Mouse (Mus musculus): ENCODE results near the gene Ankrd31. TPM values are rescaled to one million over a fixed set of nuclear protein-coding genes. Genes with fewer than 3 reads are reported as not detected.
"Not testable (repeated sequence)": the region's sequence is repeated elsewhere in the genome, so short reads cannot be mapped to it uniquely, and the experiment has no call there.

Ankrd31 gene
- polyA plus RNA-seq, 1 experiment = not detected

DNA sequence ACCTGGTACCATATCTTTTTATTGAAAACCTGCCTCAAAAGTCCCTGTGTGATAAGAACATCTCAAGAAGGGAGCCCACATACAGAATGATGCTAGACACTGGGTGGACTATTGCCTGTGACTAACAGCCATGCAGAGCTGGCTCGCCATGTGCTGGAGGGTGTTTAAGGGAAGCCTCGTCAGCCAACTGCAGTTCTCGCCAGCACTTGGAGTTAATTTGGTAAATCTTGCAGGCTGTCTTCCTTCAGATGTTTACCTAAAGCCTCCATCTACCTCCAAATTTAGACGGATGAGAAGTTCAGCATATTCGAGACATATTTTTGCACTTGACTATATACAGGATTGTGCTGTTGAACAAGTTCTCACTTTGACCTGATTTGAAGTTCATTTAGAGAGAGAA, 184.7 kb downstream of the Ankrd31 start:
- no peaks in the 10 kb centered on the region for H3K4me1 ChIP-seq (ENCODE audit: control insufficient read depth, insufficient read depth, low read length)
- 77% methylated on average over 5 of the region's 5 CpGs for WGBS
- TF ChIP-seq CTCF (IDR thresholded peaks at IDR 0.05; ENCODE audit: insufficient read depth, low read length) (no peak), POLR2A (IDR thresholded peaks at IDR 0.05; ENCODE audit: borderline replicate concordance, extremely low read depth, low read depth, low read length) (no peak)
- no peak for DNase-seq
- no peak overlapping the region for H3K4me3 ChIP-seq (replicated peaks; ENCODE audit: extremely low read depth, low read depth, low read length)

DNA sequence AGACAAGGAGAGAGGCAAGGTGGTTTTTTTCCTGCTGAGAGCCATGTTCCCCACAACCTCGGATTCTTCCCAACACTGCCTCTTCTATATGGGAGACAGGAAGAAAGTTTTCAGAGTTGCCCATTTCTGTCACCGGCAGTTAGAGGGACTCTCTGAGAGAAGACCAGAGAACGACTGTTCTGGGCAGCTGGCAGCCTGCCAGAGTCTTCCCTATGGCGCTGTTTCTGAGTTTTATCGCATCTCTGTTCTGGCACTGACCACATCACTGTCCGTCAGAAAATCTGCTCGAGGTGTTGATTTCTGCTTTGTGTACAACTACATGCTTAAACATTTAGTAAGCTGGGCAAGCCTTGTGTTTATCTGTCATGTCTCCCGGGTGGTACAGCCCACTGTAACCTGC, 185.3 kb downstream of the Ankrd31 start:
- no peak for TF ChIP-seq POLR2A (IDR thresholded peaks at IDR 0.05; ENCODE audit: borderline replicate concordance, extremely low read depth, low read depth, low read length)
- no peak for TF ChIP-seq CTCF (IDR thresholded peaks at IDR 0.05; ENCODE audit: insufficient read depth, low read length)
- no peaks in the 10 kb centered on the region for H3K4me1 ChIP-seq (ENCODE audit: control insufficient read depth, insufficient read depth, low read length)
- no peak for DNase-seq
- 37% methylated on average over 8 of the region's 8 CpGs for WGBS
- H3K4me3 ChIP-seq (replicated peaks; ENCODE audit: extremely low read depth, low read depth, low read length) = no peak overlapping the region

DNA sequence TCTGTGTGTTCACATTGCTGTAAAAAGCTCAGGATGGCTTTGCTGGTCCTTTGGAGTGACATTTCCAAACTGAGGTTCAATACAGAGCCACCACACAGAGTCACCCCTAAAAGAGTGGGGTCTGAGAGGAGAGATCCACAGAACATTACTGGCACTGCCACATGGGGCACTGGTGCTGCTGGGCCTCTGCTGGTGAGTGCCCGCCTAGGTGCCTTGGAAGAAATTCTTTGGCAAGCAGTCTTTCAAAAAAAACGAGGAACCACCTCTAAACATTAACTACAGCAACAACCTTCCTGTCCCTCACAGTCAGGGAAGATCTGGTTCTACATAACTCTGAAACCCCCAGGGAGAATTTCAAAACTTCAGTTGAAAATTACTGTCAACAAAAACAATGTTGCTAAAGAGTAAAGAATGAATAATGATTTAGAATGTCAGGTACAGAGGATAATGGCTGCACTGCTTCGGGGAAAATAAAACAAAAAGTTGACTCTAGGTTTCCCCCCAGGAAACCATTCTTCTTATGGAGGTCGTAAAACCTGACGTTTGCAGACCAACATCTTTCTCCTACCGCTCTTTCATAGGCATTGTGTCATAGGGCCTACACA, 188.2 kb downstream of the Ankrd31 start:
- DNase-seq = no peak
- Histone ChIP-seq H3K4me1 (ENCODE audit: control insufficient read depth, insufficient read depth, low read length) (no peaks in the 10 kb centered on the region), H3K4me3 (replicated peaks; ENCODE audit: extremely low read depth, low read depth, low read length) (no peak overlapping the region)
- 62% methylated on average over 6 of the region's 6 CpGs for WGBS
- no peak for TF ChIP-seq CTCF (IDR thresholded peaks at IDR 0.05; ENCODE audit: insufficient read depth, low read length)
- TF ChIP-seq POLR2A (IDR thresholded peaks at IDR 0.05; ENCODE audit: borderline replicate concordance, extremely low read depth, low read depth, low read length) = no peak

DNA sequence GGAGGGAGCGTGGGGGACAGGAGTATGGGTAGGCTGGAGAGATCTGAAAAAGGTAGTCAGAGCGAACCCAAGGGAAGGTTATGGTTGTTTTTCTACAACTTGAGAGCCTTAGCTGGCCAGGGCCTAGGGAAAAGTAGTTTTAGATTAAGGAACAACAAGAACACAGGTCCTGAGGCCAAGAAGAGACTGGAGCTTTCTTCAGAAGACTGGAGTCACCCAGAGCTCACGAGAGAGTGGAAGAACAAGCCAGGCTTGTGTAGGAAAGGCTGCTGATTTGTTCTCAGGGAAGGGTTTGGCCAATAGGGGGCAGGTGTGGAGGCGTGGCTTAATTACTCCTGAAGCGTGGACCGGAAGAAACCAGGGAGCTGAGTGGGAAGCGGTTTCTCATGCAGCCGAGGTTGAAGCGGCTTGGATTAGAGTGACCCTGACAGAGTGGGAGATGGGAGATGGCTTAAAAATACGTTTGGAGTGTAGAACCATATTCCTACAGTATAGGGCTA, 189.0 kb downstream of the Ankrd31 start:
- TF ChIP-seq CTCF (IDR thresholded peaks at IDR 0.05; ENCODE audit: insufficient read depth, low read length) = no peak
- TF ChIP-seq POLR2A (IDR thresholded peaks at IDR 0.05; ENCODE audit: borderline replicate concordance, extremely low read depth, low read depth, low read length) = no peak
- DNase-seq = no peak
- Histone ChIP-seq H3K4me3 (replicated peaks; ENCODE audit: extremely low read depth, low read depth, low read length) (no peak overlapping the region), H3K4me1 (ENCODE audit: control insufficient read depth, insufficient read depth, low read length) (no peaks in the 10 kb centered on the region)
- 77% methylated on average over 10 of the region's 10 CpGs for WGBS

DNA sequence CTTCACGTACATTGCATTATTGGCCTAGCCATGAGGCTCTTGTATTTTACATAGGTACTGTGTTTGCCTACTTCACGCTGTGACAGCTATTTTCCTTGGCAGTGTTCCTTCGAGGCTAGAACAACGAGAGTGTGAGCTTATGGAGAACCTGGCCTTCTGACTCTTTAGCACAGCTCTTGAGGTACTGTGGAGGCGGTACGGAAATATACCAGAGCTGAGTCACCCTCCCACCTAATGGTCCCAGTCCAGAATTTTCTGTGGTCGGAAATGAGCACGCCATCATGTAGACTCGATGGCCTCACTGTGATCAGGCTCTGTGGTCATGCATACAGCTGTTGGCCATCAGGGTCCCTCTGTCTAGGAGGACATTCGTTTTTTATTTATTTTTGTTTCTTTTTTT, 191.6 kb downstream of the Ankrd31 start:
- no peak for TF ChIP-seq POLR2A (IDR thresholded peaks at IDR 0.05; ENCODE audit: borderline replicate concordance, extremely low read depth, low read depth, low read length)
- no peak for TF ChIP-seq CTCF (IDR thresholded peaks at IDR 0.05; ENCODE audit: insufficient read depth, low read length)
- no peaks in the 10 kb centered on the region for H3K4me1 ChIP-seq (ENCODE audit: control insufficient read depth, insufficient read depth, low read length)
- DNase-seq = no peak
- no peak overlapping the region for H3K4me3 ChIP-seq (replicated peaks; ENCODE audit: extremely low read depth, low read depth, low read length)
- 64% methylated on average over 10 of the region's 10 CpGs for WGBS

DNA sequence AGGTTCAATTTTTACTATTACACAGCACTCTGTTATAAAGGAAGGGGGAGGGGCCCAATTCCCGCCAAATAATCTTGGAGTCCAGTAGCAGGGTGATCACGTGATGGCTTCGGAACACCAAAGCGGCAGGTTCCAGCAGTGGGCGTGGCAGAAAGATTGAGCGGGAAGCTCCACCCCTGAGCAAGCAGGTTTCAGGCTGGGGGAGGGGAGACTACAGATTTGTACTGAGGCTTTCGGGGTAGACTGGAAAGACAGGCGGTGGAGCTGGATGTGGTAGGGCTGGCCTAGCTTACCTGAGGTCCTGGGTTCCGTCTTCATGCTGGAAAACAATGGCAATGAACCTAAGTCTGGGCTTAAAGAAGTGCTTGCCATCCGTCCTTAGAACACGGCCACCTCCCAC, 193.4 kb downstream of the Ankrd31 start:
- not testable (repeated sequence) for DNase-seq; H3K4me3 ChIP-seq (replicated peaks; ENCODE audit: extremely low read depth, low read depth, low read length); H3K4me1 ChIP-seq (ENCODE audit: control insufficient read depth, insufficient read depth, low read length)
- 83% methylated on average over 11 of the region's 11 CpGs for WGBS

DNA sequence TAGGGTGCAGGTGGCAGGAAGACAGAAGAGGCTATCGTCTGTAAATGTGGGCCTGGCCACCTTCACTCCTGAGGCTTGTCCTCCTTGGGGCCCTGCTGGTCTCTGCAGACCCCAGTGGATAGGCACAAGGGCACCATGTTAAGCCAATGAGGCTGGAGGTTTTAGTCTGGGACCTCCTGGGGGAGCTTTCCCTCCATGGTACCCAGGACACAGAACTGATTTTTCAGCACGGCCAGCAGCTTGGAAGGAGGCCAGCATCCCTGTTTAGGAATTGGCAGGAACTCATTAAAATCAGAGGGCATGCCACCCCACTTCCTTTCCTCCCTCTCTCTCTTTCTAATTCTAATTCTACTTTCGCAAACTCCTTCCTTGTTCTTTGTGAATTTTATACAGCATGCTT, 195.5 kb downstream of the Ankrd31 start:
- Histone ChIP-seq H3K4me3 (replicated peaks; ENCODE audit: extremely low read depth, low read depth, low read length) (no peak overlapping the region), H3K4me1 (ENCODE audit: control insufficient read depth, insufficient read depth, low read length) (no peaks in the 10 kb centered on the region)
- DNase-seq = no peak
- TF ChIP-seq POLR2A (IDR thresholded peaks at IDR 0.05; ENCODE audit: borderline replicate concordance, extremely low read depth, low read depth, low read length) = no peak
- no peak for TF ChIP-seq CTCF (IDR thresholded peaks at IDR 0.05; ENCODE audit: insufficient read depth, low read length)
- 29% methylated on average over 3 of the region's 3 CpGs for WGBS

DNA sequence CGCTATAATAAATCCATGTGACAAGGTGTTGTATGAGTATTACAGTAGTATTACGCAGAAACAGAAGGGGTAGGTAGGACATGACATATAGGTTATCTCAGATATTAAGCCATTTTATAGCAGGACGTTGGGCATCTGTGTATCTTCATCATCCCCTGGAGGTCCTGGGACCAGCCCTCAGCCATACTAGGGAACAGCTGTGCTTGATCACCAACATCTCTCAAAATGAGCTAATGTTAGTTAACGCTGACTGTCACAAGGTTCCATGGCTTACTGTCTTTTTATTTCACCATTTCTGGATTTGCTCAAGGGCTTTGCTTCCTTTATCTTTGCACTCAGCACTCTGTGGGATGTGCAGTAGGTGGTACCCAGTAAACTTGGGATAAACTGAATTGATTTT, 197.7 kb downstream of the Ankrd31 start:
- DNase-seq = no peak
- Histone ChIP-seq H3K4me3 (replicated peaks; ENCODE audit: extremely low read depth, low read depth, low read length) (no peak overlapping the region), H3K4me1 (ENCODE audit: control insufficient read depth, insufficient read depth, low read length) (no peaks in the 10 kb centered on the region)
- TF ChIP-seq POLR2A (IDR thresholded peaks at IDR 0.05; ENCODE audit: borderline replicate concordance, extremely low read depth, low read depth, low read length) = no peak
- TF ChIP-seq CTCF (IDR thresholded peaks at IDR 0.05; ENCODE audit: insufficient read depth, low read length) = no peak
- 79% methylated on average over 4 of the region's 4 CpGs for WGBS

DNA sequence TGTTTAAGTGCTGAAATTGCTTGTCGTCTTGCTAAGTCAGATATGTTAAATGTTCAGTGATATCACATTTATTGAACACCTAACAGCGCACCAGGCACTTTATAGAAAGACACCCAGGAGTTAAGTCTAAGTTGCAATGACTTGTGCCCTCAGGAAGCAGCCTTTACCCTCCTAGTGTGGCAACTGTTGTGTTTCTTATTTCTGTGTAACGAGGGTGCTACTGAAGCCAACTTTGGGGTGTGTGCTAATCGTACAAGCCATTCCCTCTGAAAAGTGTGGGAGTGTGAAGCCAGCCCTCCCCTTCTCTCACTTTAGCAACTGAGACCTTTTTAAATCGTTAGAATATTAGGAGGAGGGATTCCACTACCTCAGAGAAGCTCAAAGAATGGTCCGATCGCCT, 199.7 kb downstream of the Ankrd31 start:
- H3K4me3 ChIP-seq (replicated peaks; ENCODE audit: extremely low read depth, low read depth, low read length) = no peak overlapping the region
- H3K4me1 ChIP-seq (ENCODE audit: control insufficient read depth, insufficient read depth, low read length) = no peaks in the 10 kb centered on the region
- 85% methylated on average over 7 of the region's 7 CpGs for WGBS
- no peak for DNase-seq
- TF ChIP-seq POLR2A (IDR thresholded peaks at IDR 0.05; ENCODE audit: borderline replicate concordance, extremely low read depth, low read depth, low read length) = no peak
- TF ChIP-seq CTCF (IDR thresholded peaks at IDR 0.05; ENCODE audit: insufficient read depth, low read length) = no peak

DNA sequence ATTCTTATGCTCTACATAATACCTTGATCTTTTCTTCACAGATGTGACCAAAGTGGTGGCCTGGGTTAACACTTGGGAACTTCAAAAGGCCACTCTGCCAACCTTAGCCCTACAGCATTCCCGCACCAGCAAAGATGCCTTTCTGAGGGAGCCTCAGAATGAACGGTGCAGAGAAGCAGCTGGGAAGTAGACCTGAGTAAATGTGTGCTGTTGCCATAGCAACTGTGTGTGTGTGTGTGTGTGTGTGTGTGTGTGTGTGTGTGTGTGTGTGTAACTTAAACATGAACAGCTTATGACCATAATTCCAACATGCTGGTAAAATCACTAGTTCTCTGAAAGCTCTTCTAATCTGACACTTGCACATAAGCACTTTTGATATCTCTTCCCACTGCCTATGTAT, 203.8 kb downstream of the Ankrd31 start:
- 43% methylated on average over 2 of the region's 2 CpGs for WGBS
- Histone ChIP-seq H3K4me3 (replicated peaks; ENCODE audit: extremely low read depth, low read depth, low read length) (no peak overlapping the region), H3K4me1 (ENCODE audit: control insufficient read depth, insufficient read depth, low read length) (no peaks in the 10 kb centered on the region)
- no peak for DNase-seq
- TF ChIP-seq POLR2A (IDR thresholded peaks at IDR 0.05; ENCODE audit: borderline replicate concordance, extremely low read depth, low read depth, low read length) (no peak), CTCF (IDR thresholded peaks at IDR 0.05; ENCODE audit: insufficient read depth, low read length) (no peak)

Data from lung, adult 2 months (tissue).